Mouse (Mus musculus) CH12.LX (cell line): ENCODE measurements around the gene Slx4ip. TPM values are rescaled to one million over a fixed set of nuclear protein-coding genes. Genes with fewer than 3 reads are reported as not detected.

ENCODE experiments used
- DNase-seq: peaks from one replicate; pipeline ENCODE4 v3.0.0-alpha.2; 2013; ENCODE audit errors: extremely low read depth
- H3K27ac ChIP-seq: 2 replicates; pipeline ENCODE4 v1.5.1; 2012; ENCODE audit warnings: low read depth, mild to moderate bottlenecking, control low read depth, moderate library complexity; ENCODE audit not compliant: insufficient read depth
- H3K27me3 ChIP-seq: replicated peaks from 2 replicates; pipeline ENCODE3; 2012; ENCODE audit warnings: inconsistent platforms
- H3K36me3 ChIP-seq, 2 experiments: replicated peaks in 1 of 2; 2 replicates each; pipeline versions ENCODE3 to v1.6.1; 2012; ENCODE audit warnings: inconsistent platforms in 1 of 2, low read length in 1 of 2, mild to moderate bottlenecking in 1 of 2, mixed read lengths in 1 of 2, moderate library complexity in 1 of 2; ENCODE audit not compliant: control insufficient read depth in 1 of 2, insufficient read depth in 1 of 2
- H3K4me1 ChIP-seq, 2 experiments: 2 replicates each; pipeline ENCODE4 v1.6.1; 2012; ENCODE audit warnings: inconsistent platforms in 1 of 2, moderate library complexity in 1 of 2; ENCODE audit not compliant: insufficient read depth in 2 of 2, control insufficient read depth in 1 of 2
- H3K4me2 ChIP-seq: 2 replicates; pipeline ENCODE4 v1.6.1; 2012; ENCODE audit warnings: low read depth, mild to moderate bottlenecking, control low read depth; ENCODE audit not compliant: poor library complexity, insufficient read depth, severe bottlenecking
- H3K4me3 ChIP-seq, 3 experiments: fragments of 150-350 bp in 1 of 3; sonication (generic) in 1 of 3; replicated peaks in 1 of 3; 2 replicates each; pipeline versions ENCODE3 to v1.5.1; 2011 to 2012; ENCODE audit warnings: low read depth in 2 of 3, low read length in 2 of 3, mild to moderate bottlenecking in 2 of 3, moderate library complexity in 2 of 3, control low read depth in 1 of 3, improper control_type of control experiment in 1 of 3, inconsistent platforms in 1 of 3, mixed read lengths in 1 of 3; ENCODE audit not compliant: poor library complexity in 1 of 3
- H3K79me2 ChIP-seq: replicated peaks from 2 replicates; pipeline ENCODE4 v1.6.1; 2012; ENCODE audit warnings: mild to moderate bottlenecking, moderate library complexity; ENCODE audit not compliant: control insufficient read depth, poor library complexity, insufficient read depth, severe bottlenecking; ENCODE audit errors: extremely low read depth
- H3K9ac ChIP-seq: 2 replicates; pipeline ENCODE4 v1.6.1; 2012; ENCODE audit warnings: low read depth, mild to moderate bottlenecking, control low read depth, moderate library complexity; ENCODE audit not compliant: insufficient read depth
- H3K9me3 ChIP-seq: replicated peaks from 2 replicates; pipeline ENCODE3; 2012; ENCODE audit warnings: low read length, inconsistent platforms, mixed read lengths
- CHD1 ChIP-seq: IDR thresholded peaks from 2 replicates; pipeline ENCODE4 v1.6.1; 2012; ENCODE audit warnings: low read depth, low read length, improper control_type of control experiment, inconsistent platforms
- CHD2 ChIP-seq: IDR thresholded peaks from 2 replicates; pipeline ENCODE4 v1.6.1; 2011; ENCODE audit warnings: low read length, improper control_type of control experiment
- CTCF ChIP-seq, 2 experiments: IDR thresholded peaks in 1 of 2; conservative IDR thresholded peaks in 1 of 2; 2 replicates each; pipeline ENCODE4 v1.5.1; 2011 to 2012; ENCODE audit warnings: low read depth in 2 of 2, low read length in 2 of 2, improper control_type of control experiment in 1 of 2, inconsistent platforms in 1 of 2, mild to moderate bottlenecking in 1 of 2, moderate library complexity in 1 of 2
- E2F4 ChIP-seq: IDR thresholded peaks from 2 replicates; pipeline ENCODE4 v1.6.1; 2011; ENCODE audit warnings: low read depth, low read length, improper control_type of control experiment; ENCODE audit not compliant: insufficient replicate concordance
- ELF1 ChIP-seq: IDR thresholded peaks from 2 replicates; pipeline ENCODE4 v1.6.1; 2014; ENCODE audit warnings: low read depth, mild to moderate bottlenecking, inconsistent platforms, low read length, improper control_type of control experiment
- EP300 ChIP-seq: IDR thresholded peaks from 2 replicates; pipeline ENCODE4 v1.6.1; 2011; ENCODE audit warnings: low read length, improper control_type of control experiment
- GABPA ChIP-seq: IDR thresholded peaks from 2 replicates; pipeline ENCODE4 v1.6.1; 2012; ENCODE audit warnings: low read depth, low read length, improper control_type of control experiment, inconsistent platforms; ENCODE audit not compliant: insufficient replicate concordance
- HCFC1 ChIP-seq: IDR thresholded peaks from 2 replicates; pipeline ENCODE4 v1.6.1; 2012; ENCODE audit warnings: low read depth, mild to moderate bottlenecking, inconsistent platforms, low read length, improper control_type of control experiment
- IRF4 ChIP-seq: IDR thresholded peaks from 2 replicates; pipeline ENCODE4 v1.6.1; 2014; ENCODE audit warnings: low read depth, mild to moderate bottlenecking, inconsistent platforms, low read length, improper control_type of control experiment
- MAFK ChIP-seq: IDR thresholded peaks from 2 replicates; pipeline ENCODE4 v1.6.1; 2011; ENCODE audit warnings: low read length, improper control_type of control experiment; ENCODE audit not compliant: insufficient replicate concordance
- MEF2A ChIP-seq: IDR thresholded peaks from 2 replicates; pipeline ENCODE4 v1.6.1; 2014; ENCODE audit warnings: low read depth, mild to moderate bottlenecking, inconsistent platforms, low read length, improper control_type of control experiment, borderline replicate concordance
- MXI1 ChIP-seq: IDR thresholded peaks from 2 replicates; pipeline ENCODE4 v1.6.1; 2011; ENCODE audit warnings: mild to moderate bottlenecking, low read depth, low read length, improper control_type of control experiment
- NELFE ChIP-seq: IDR thresholded peaks from 2 replicates; pipeline ENCODE4 v1.6.1; 2011; ENCODE audit warnings: low read depth, low read length, improper control_type of control experiment
- PAX5 ChIP-seq: IDR thresholded peaks from 2 replicates; pipeline ENCODE4 v1.6.1; 2012; ENCODE audit warnings: low read length, inconsistent platforms, mixed read lengths
- POLR2AphosphoS2 ChIP-seq: IDR thresholded peaks from 2 replicates; pipeline ENCODE4 v1.6.1; 2011; ENCODE audit warnings: low read depth, low read length, improper control_type of control experiment
- RCOR1 ChIP-seq: conservative IDR thresholded peaks from 2 replicates; pipeline ENCODE4 v1.6.1; 2012; ENCODE audit warnings: low read depth, mild to moderate bottlenecking, inconsistent platforms, low read length, improper control_type of control experiment
- SMC3 ChIP-seq: IDR thresholded peaks from 2 replicates; pipeline ENCODE4 v1.6.1; 2011; ENCODE audit warnings: low read depth, low read length, improper control_type of control experiment
- TBP ChIP-seq: conservative IDR thresholded peaks from 2 replicates; pipeline ENCODE4 v1.6.1; 2011; ENCODE audit warnings: low read depth, low read length, improper control_type of control experiment
- USF1 ChIP-seq: IDR thresholded peaks from 2 replicates; pipeline ENCODE4 v1.6.1; 2014; ENCODE audit warnings: low read depth, mild to moderate bottlenecking, inconsistent platforms, low read length, improper control_type of control experiment
- ZC3H11A ChIP-seq: IDR thresholded peaks from 2 replicates; pipeline ENCODE4 v1.6.1; 2012; ENCODE audit warnings: low read depth, mild to moderate bottlenecking, inconsistent platforms, low read length, improper control_type of control experiment
- ZKSCAN1 ChIP-seq: IDR thresholded peaks from 2 replicates; pipeline ENCODE4 v1.6.1; 2012; ENCODE audit warnings: low read depth, inconsistent platforms, low read length, improper control_type of control experiment, borderline replicate concordance
- dilution Hi-C: fragments of 300-500 bp; cut with MboI; formaldehyde crosslinking; loops from 2 replicates; pipeline ENCODE4 v1.14.3; 2020; ENCODE audit warnings: low sequenced_read_pairs; ENCODE audit not compliant: extremely low pct_unique_long_range_greater_than_20kb, extremely low pct_ligation_motif_present
- in situ Hi-C: fragments of 300-500 bp; cut with MboI; formaldehyde crosslinking; loops from 3 replicates; pipeline ENCODE4 v1.14.3; 2019; ENCODE audit warnings: low sequenced_read_pairs, low pct_ligation_motif_present, low pct_unique_long_range_greater_than_20kb, mixed read lengths
- polyA plus RNA-seq: library from polyadenylated mRNA; unstranded; fragments of >175 nt; gene quantifications from 2 replicates; pipeline ENCODE4 v1.2.1, GENCODE M21; 2012; ENCODE audit warnings: low read depth; ENCODE audit not compliant: insufficient read length
- total RNA-seq, 2 experiments: library from RNA; depleted of rRNA; stranded (reverse); fragments of 300-350 nt in 1 of 2; fragments of >200 nt in 1 of 2; gene quantifications; 2 replicates each; pipeline ENCODE4 v1.2.3; 2012 to 2014

The Slx4ip gene
- total and polyA plus RNA-seq, 3 experiments, result 4.1 to 6.7 (median 4.7) TPM

GRCm38 (mm10) chr2:137116675-137117320, 225.8 kb downstream of the Slx4ip start:
- H3K9ac ChIP-seq, result no peak overlapping the region
- no peak overlapping the region for H3K4me3 ChIP-seq
- DNase-seq, result no peak
- peaks cover 36% of the 10 kb centered on the region for H3K9me3 ChIP-seq
- no peaks in the 10 kb centered on the region for H3K4me1 ChIP-seq
- TF ChIP-seq CTCF (conservative IDR thresholded peaks at IDR 0.05 in 1 of 2, IDR thresholded peaks at IDR 0.05 in 1 of 2; ENCODE audit: low read depth in 2 of 2, low read length in 2 of 2), result no peak
- no peak for TF ChIP-seq ZKSCAN1
- TF ChIP-seq MXI1, result no peak
- TF ChIP-seq POLR2AphosphoS2, result no peak
- no peak for TF ChIP-seq CHD2
- no peak for TF ChIP-seq IRF4
- no peak for TF ChIP-seq USF1
- no peak for TF ChIP-seq MEF2A
- TF ChIP-seq ELF1, result no peak
- TF ChIP-seq E2F4, result no peak
- TF ChIP-seq GABPA, result no peak
- TF ChIP-seq HCFC1, result no peak
- no peak for TF ChIP-seq NELFE
- TF ChIP-seq PAX5, result no peak
- no peak for TF ChIP-seq SMC3
- TF ChIP-seq TBP, result no peak
- no peak for TF ChIP-seq ZC3H11A
- H3K27me3 ChIP-seq, result no peaks in the 10 kb centered on the region
- no peaks in the 10 kb centered on the region for H3K79me2 ChIP-seq
- in situ Hi-C loops (no loop called here), dilution Hi-C loops (no loop called here)
- no peak overlapping the region for H3K27ac ChIP-seq
- no peak overlapping the region for H3K4me2 ChIP-seq
- no peaks in the 10 kb centered on the region for H3K36me3 ChIP-seq

- TF ChIP-seq POLR2AphosphoS2, result no peak
- TF ChIP-seq CHD2, result no peak
- TF ChIP-seq EP300, result no peak
- TF ChIP-seq MAFK, result no peak
- TF ChIP-seq CHD1, result no peak
- no peak for TF ChIP-seq RCOR1
- no peak for TF ChIP-seq E2F4
- Histone ChIP-seq H3K4me1 (no peaks in the 10 kb centered on the region), H3K4me2 (no peak overlapping the region), H3K79me2 (no peaks in the 10 kb centered on the region), H3K27me3 (no peaks in the 10 kb centered on the region), H3K36me3 (no peaks in the 10 kb centered on the region), H3K4me3 (no peak overlapping the region), H3K27ac (no peak overlapping the region), H3K9ac (no peak overlapping the region), H3K9me3 (peaks cover 36% of the 10 kb centered on the region)
- dilution Hi-C loops, result no loop called here
- in situ Hi-C loops, result no loop called here
- no peak for DNase-seq
Observed at GRCm38 (mm10) chr2:137117321-137117690, 226.3 kb downstream of the Slx4ip start.

Other genes starting within 250 kb of the Slx4ip start
- not detected in 2 replicates for gene Snap25, start 177.8 kb upstream of the Slx4ip start, total RNA-seq (2012; rRNA removed)
- not detected in 2 replicates for gene Snap25, start 177.8 kb upstream of the Slx4ip start, total RNA-seq (2014; rRNA removed)
- gene Snap25, start 177.8 kb upstream of the Slx4ip start, polyA plus RNA-seq, result 0.11 and 0.35 TPM in 2 replicates
- 8.3 TPM in 1 of 2 replicates, not detected in the other for gene AL731706.2, start 5.5 kb upstream of the Slx4ip start, total RNA-seq (2012; rRNA removed)
- gene AL731706.2, start 5.5 kb upstream of the Slx4ip start, total RNA-seq (2014; rRNA removed), result not detected in 2 replicates
- 46.1 and 75.9 TPM in 2 replicates for gene AL731706.2, start 5.5 kb upstream of the Slx4ip start, polyA plus RNA-seq
- gene AL731706.1, start 171 bp downstream of the Slx4ip start, total RNA-seq (2012; rRNA removed), result 14.8 and 19.3 TPM in 2 replicates
- 40.7 and 49.0 TPM in 2 replicates for gene AL731706.1, start 171 bp downstream of the Slx4ip start, total RNA-seq (2014; rRNA removed)
- 13.3 and 14.2 TPM in 2 replicates for gene AL731706.1, start 171 bp downstream of the Slx4ip start, polyA plus RNA-seq
- 2.2 and 3.1 TPM in 2 replicates for gene Mkks, start 171 bp downstream of the Slx4ip start, total RNA-seq (2012; rRNA removed)
- 5.1 and 5.8 TPM in 2 replicates for gene Mkks, start 171 bp downstream of the Slx4ip start, total RNA-seq (2014; rRNA removed)
- gene Mkks, start 171 bp downstream of the Slx4ip start, polyA plus RNA-seq, result 17.0 and 25.8 TPM in 2 replicates
- gene Jag1, start 225.4 kb downstream of the Slx4ip start, total RNA-seq (2012; rRNA removed), result not detected in 2 replicates
- gene Jag1, start 225.4 kb downstream of the Slx4ip start, total RNA-seq (2014; rRNA removed), result not detected in 2 replicates
- gene Jag1, start 225.4 kb downstream of the Slx4ip start, polyA plus RNA-seq, result not detected in 2 replicates